Mouse (Mus musculus): ENCODE data around the gene Tulp3.

The Tulp3 gene

DNA sequence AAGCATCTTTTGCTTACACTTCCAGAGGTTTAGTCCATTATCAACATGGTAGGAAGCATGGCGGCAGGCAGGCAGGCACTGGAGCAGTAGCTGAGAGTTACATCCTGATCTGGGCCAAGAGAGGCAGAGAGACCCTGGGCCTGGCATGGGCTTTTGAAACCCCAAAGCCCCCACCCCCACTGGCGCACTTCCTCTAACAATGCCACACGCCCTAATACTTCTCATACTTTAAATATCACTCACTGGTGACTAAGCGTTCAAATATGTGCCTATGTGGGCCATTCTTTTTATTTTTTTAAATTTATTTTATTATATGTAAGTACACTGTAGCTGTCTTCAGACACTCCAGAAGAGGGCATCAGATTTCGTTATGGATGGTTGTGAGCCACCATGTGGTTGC, 10.8 kb upstream of the Tulp3 start:
- POLR2A ChIA-PET, result interaction anchor here in 2 of 4 experiments (1.0 to 1.5 kb wide), 4 partner anchors 14 to 166 kb away, joined by 3 to 4 read pairs (median 4); no protein-coding TSS in a partner anchor
- CTCF ChIA-PET, result interaction anchor here in 1 of 4 experiments (0.6 to 1.2 kb wide), 3 partner anchors 45 to 264 kb away, joined by 3 to 5 read pairs (median 3); no protein-coding TSS in a partner anchor

DNA sequence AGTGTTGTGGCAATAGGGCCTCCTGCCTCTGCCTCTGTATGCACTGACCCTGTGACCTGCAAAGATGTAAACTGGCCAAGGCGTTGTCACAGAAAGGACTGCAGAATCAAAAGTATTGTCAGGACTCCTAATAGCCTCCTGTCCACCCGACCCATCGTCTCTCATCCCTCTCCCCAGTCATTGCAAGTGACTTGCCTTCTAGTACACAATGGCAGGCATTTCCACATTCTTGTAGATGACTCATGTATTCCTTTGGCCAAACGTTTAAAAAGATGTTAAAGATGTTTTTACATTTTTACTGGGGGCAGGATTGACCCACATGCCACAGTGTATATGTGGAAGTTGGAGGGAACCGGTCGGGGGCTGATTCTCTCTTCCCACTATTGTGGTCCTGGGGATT, 9.1 kb upstream of the Tulp3 start:
- POLR2A ChIA-PET, result interaction anchor here (0.6 to 1.7 kb wide), 15 partner anchors 8 to 164 kb away, joined by 3 to 9 read pairs (median 4); partner anchors contain the start of genes Gm44596 (in 1 of the 4), Itfg2 (in 1 of the 4) and Tex52 (in 1 of the 4)
- CTCF ChIA-PET, result interaction anchor here in 3 of 4 experiments (0.6 to 1.4 kb wide), 5 partner anchors 10 to 395 kb away, joined by 3 to 6 read pairs (median 4); partner anchors contain the start of gene Tulp3 (in 1 of the 3)

DNA sequence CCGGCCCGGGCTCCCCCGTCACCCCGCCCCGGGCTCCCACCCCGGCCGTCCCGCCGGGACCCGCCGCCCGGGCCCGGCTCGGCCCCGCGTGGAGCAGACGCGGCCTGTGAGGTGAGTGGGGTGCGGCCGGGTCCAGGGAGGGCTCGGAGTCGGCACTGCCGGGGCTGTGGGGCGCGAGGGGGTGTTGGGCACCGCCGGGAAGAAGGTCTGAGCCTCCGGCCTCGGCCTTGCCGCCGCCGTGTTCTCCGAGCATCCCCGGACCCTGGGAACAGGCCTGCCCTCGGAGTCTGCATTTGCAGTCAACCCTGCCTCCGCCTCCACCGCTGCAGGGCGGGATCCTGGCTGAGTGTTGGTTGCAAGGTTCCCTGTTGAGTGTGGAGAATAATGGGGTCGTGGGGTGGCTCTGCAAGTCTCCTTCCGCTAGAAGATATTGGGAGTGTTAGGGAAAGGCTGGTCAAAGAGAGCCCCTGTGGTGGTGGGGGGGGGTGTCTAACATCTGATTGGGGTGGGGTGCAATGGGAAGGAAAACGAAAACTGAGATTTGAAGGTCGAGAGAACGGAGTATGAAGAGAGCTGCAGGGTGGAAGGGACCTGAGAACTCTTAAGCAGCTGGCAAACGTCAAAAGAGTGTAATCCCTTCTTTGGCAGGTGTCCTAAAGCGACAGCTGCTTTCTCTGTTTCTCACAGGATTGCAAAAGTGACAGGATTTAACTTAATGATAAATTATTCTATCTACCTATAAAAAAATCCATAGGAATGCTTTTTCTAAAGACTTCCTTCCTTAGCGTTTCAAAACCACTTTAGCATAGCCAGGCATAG, 7.6 kb upstream of the Tulp3 start:
- ChIA-PET POLR2A (interaction anchor here in 2 of 4 experiments (0.7 to 1.7 kb wide), 8 partner anchors 8 to 183 kb away, joined by 3 to 6 read pairs (median 3); partner anchors contain the start of genes Gm44596 (in 1 of the 2) and Tex52 (in 1 of the 2)), CTCF (interaction anchor here in 2 of 4 experiments (0.7 kb wide), 2 partner anchors 62 to 102 kb away, joined by 3 to 7 read pairs; no protein-coding TSS in a partner anchor)

DNA sequence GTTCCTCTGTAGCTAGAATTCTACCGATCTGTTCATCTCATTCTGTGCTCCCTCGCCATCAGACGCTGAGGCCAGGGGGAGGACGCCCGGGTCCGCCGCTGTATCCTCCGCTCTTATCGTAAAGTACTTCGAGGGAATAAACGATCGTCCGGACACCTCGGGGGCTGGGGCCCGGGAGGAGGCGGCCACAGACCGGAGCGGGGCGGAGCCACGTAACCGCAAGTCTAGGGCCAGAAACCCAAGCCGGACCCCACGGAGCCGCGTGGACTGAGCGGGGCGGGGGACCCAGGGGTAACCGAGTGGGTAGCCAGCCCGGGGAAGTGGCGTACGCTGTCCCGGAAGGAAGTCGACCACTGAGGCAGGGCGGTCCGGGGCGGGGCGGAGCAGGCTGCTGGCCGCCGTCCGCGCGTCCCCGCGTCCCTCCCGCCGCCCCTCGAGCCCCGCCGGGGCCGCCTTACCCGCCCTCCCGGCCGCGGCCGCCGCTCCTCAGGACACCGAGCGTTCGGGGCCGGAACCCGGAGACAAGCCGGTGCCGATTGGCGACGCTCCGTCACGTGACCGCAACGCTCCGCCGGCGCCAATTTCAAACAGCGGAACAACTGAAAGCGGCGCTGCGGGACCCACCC, 6.8 kb upstream of the Tulp3 start, which contains the start of the genes Rhno1 and Foxm1:
Gene Rhno1 (minus strand): TSS at position 531 of the 626 bp plus-strand sequence.
Gene Foxm1 (plus strand): TSS at position 587 of the 626 bp plus-strand sequence.
- POLR2A ChIA-PET, result interaction anchor here in 2 of 4 experiments (0.8 to 1.7 kb wide), 10 partner anchors 11 to 162 kb away, joined by 3 to 5 read pairs (median 3); no protein-coding TSS in a partner anchor
- CTCF ChIA-PET, result interaction anchor here in 3 of 4 experiments (0.9 to 1.6 kb wide), 4 partner anchors 48 to 162 kb away, joined by 3 to 5 read pairs (median 5); no protein-coding TSS in a partner anchor

DNA sequence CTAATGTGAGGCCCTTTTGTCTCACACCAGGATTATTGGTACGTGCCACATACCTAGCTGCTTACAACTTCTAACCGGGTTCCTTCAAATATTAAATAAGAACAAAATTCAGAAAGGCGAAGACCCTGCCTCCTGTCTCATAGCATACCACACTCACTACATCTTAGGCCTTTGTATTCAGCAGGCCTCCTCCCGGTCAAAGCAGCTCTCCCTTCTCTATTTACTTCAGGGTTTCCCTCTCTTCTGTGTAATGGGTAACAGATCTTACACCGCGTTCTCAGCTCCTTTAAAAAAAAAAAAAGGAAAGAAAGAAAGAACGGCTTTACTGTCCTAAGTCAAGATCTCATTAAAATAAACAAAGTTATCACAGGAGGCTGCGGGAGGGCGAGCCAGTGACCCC, 6.2 kb upstream of the Tulp3 start:
- CTCF ChIA-PET, result interaction anchor here (0.6 to 1.6 kb wide), 6 partner anchors 12 to 161 kb away, joined by 3 to 6 read pairs (median 5); no protein-coding TSS in a partner anchor
- POLR2A ChIA-PET, result interaction anchor here in 3 of 4 experiments (0.6 to 1.7 kb wide), 13 partner anchors 10 to 197 kb away, joined by 3 to 5 read pairs (median 3); no protein-coding TSS in a partner anchor

DNA sequence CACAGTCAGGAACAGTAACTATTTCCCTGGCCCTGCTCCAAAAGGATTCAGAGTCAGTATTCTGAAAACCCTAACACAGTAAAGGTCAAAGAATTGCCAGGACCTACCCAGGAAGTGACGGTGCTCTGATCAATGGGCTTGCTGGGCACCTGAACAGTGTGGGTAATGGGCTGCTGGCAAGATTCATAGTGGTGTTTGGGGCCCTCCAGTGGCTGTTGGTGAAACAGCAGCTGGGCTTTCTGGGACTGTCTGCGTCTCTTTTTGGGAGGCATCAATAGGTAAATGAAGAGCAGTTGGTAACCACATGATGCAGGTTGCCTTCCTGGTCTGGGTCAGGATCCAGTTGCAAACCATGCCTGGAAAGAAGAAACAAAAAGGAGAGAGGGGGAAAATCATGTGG, 3.3 kb upstream of the Tulp3 start:
- CTCF ChIA-PET, result interaction anchor here (0.6 to 1.3 kb wide), 21 partner anchors 9 to 301 kb away, joined by 3 to 12 read pairs (median 4); partner anchors contain the start of gene Tspan9 (in 1 of the 4)
- POLR2A ChIA-PET, result interaction anchor here in 3 of 4 experiments (0.5 to 3.1 kb wide), 13 partner anchors 8 to 158 kb away, joined by 3 to 13 read pairs (median 4); partner anchors contain the start of gene Itfg2 (in 1 of the 3)

DNA sequence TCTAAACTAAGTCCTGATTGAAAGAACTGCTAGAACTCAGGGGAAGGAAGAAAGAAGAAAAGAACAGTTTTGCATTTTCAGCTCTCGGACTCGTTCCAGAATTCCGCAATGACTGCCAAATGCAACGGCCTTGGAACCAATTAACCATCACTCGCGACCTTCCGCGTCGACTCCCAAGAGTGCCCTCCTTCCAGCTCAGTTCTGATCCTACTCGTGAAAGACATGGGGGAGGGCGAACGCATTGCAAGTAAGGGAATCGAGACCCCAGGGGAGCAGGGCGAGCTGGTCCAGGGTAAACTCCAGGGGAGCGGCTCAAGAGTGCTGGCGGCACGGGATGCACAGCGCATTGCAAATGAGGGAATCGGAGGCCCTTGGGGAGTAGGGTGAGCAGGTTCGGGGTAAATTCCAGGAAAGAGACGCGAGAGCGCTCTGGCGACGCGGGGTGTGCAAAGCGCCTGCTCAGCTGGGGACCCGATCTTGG, 410 bp downstream of the Tulp3 start:
- POLR2A ChIA-PET, result interaction anchor here (0.5 to 2.1 kb wide), 28 partner anchors 8 to 446 kb away, joined by 3 to 14 read pairs (median 4); partner anchors contain the start of gene Itfg2 (in 1 of the 4)
- CTCF ChIA-PET, result interaction anchor here (0.5 to 1.3 kb wide), 6 partner anchors 9 to 70 kb away, joined by 3 to 7 read pairs (median 3); partner anchors contain the start of gene Itfg2 (in 1 of the 4)

DNA sequence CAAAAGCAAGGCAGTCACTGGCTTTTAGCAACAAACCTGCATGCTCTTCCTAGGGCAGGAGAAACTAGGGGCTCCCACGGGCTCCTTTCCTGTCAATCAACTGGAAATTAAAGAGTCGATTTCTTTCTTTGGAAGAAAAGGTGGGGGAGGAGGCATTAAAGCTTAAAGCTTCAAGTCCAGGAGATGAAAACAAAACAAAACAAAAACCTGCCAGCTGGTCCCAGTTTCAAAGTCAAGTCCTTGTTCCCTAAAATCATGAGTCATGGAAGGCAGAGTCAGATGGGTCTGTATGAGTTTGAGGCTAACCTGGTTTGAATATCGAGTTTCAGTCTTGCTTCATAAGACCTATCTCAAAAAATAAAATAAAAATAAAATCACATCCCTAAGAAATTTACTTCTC, 1.5 kb downstream of the Tulp3 start:
- ChIA-PET CTCF (interaction anchor here in 1 of 4 experiments (1.2 kb wide), 1 partner anchor 19 kb away, joined by 3 read pairs; no protein-coding TSS in a partner anchor), POLR2A (interaction anchor here in 2 of 4 experiments (1.0 to 2.1 kb wide), 9 partner anchors 18 to 231 kb away, joined by 3 to 14 read pairs (median 5); no protein-coding TSS in a partner anchor)

DNA sequence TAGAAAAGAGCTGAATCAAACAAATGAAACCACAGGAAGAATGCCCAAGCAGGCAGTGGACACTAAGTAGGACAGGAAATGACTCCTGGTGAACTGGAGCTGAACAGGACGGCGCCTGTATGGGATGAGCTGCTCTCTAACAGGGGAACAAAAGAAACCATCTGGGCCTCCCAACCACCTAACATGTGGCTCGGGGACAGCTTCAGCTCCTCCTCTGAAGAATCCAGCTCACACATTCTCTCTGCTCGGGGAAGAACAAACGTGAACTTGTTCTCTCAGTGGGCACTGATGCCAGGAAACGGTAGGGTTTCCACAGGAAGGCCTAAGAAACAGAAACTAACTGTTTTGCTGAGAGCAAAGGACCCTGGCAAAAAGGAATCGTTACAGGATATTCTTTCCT, 5.9 kb downstream of the Tulp3 start:
- CTCF ChIA-PET, result interaction anchor here in 3 of 4 experiments (0.6 to 1.0 kb wide), 5 partner anchors 9 to 23 kb away, joined by 3 to 4 read pairs (median 3); no protein-coding TSS in a partner anchor
- POLR2A ChIA-PET, result interaction anchor here in 2 of 4 experiments (0.7 to 1.7 kb wide), 8 partner anchors 11 to 120 kb away, joined by 3 to 7 read pairs (median 4); no protein-coding TSS in a partner anchor

DNA sequence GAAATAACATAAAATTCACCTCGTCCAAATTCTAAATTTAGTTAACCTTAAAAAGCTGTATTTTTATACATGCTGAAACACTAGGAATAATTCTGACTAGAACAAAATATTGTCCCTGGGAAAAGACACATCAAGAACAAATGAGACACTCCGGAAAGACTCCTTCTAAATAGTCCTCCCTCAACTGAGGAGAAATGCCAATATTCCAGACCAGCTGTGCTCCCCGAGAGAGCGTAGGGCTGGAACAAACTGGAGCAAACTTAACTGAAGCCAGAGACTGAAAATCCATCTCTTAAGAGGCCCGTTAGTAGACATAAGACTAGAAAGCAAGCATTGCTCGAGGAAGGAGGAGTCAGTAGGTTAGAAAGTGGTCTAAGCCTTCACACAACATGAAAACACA, 8.9 kb downstream of the Tulp3 start:
- POLR2A ChIA-PET, result interaction anchor here in 2 of 4 experiments (1.0 to 2.0 kb wide), 6 partner anchors 9 to 83 kb away, joined by 3 to 10 read pairs (median 3); partner anchors contain the start of gene Tulp3 (in 1 of the 2)
- CTCF ChIA-PET, result interaction anchor here in 1 of 4 experiments (1.1 to 1.3 kb wide), 2 partner anchors 12 kb away, joined by 3 read pairs; no protein-coding TSS in a partner anchor

DNA sequence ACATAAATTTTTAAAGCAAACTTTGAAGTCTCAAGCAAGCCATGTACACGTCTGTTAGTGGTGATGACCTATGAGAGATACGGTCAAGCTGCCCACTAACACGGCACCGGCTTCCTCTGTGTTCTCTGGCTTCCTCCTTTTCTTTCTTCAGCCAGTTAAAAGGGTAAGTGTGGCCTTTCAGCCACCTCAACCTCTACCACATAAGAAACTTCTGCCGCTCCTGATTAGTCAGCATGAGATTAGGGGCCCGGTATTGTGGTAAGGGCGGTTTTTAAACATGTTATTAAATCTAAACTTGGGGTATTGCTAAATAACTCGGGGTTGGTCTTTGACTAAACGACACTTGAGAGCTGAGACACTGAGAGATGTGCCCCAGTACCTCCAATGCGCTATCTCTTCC, 10.0 kb downstream of the Tulp3 start:
- ChIA-PET POLR2A (interaction anchor here in 1 of 4 experiments (0.5 kb wide), 1 partner anchor 8 kb away, joined by 3 read pairs; no protein-coding TSS in a partner anchor), CTCF (no interaction called here)

DNA sequence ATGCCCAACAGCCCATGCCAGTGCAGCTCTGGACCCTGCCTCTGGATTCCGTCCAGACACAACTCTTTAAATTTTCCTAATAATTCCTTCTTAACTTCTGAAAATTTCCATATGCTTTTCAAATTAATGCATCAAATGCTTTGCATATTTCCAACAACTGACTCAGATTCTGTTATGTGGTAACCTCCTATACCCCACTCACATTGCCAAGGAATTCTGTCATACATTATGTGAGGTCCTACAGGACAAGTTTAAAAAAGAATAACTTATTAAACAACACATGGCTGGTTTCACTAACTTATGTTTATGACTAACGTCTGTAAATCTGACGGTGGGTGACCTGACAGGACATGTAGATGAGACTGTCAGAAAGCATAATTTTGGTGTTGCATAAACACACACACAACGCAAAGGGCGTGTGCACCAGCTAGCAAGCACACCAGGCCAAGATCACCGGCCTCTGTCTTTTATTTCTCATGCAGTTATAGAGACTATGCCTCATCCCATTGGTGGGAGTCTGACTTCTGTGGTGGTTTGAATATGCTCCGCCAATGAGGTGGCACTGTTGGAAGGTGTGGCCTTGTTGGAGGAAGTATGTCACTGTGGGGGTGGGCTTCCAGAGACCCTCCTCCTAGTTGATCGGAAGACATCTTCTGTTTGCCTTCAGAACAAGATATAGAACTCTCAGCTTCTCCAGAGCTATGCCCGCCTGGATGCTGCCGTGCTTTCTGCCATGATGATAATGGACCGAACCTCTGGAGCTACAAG, 13.5 kb downstream of the Tulp3 start:
- CTCF ChIA-PET, result no interaction called here
- POLR2A ChIA-PET, result interaction anchor here in 3 of 4 experiments (0.6 to 1.5 kb wide), 5 partner anchors 9 to 124 kb away, joined by 3 read pairs; no protein-coding TSS in a partner anchor

DNA sequence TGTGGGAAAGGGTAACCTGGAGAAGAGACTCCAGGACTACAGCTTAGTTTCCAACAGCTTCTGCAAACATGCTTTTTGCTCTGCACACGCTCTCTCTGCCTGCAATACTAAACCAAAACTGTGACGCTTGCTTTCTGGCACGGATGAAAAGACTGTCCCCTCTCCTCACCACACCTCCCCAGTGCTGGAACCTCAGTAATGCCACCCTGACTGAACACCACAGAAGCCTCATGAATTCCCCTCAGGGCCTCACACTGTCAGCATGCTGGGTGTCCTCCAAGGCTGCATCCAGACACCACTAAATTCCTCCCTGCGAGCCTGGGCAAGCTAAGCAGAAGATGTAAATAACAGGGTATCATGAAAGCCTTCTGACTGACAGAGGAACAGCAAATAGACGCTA, 16.8 kb downstream of the Tulp3 start:
- CTCF ChIA-PET, result interaction anchor here in 2 of 4 experiments (0.6 to 1.5 kb wide), 6 partner anchors 11 to 248 kb away, joined by 3 to 4 read pairs (median 3); partner anchors contain the start of gene Tulp3 (in 1 of the 2)
- POLR2A ChIA-PET, result interaction anchor here (0.5 to 2.2 kb wide), 18 partner anchors 8 to 141 kb away, joined by 3 to 6 read pairs (median 3); partner anchors contain the start of gene Itfg2 (in 1 of the 4)

DNA sequence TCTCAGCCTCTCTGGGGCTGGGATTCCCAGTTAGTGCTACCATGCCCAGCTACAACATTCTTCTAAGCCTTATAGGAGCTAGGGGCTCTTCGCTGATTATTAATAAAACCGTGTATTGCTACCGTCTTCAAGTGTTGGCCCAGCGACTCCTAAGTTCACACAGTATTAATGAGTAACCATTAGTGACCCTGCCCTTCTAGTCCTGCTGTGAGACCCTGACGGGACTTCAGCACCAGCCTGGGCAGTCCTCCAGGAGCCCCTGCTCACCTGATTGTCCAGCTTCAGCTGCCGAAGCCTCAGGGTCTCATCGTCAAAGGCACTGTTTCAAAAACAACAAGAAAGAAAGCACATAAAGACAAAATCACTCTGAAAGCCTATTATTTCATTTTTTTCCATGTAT, 18.2 kb downstream of the Tulp3 start:
- POLR2A ChIA-PET, result interaction anchor here (0.6 to 3.3 kb wide), 12 partner anchors 14 to 174 kb away, joined by 3 to 14 read pairs (median 4); partner anchors contain the start of genes Itfg2 (in 2 of the 4) and Tulp3 (in 2 of the 4)
- CTCF ChIA-PET, result interaction anchor here in 2 of 4 experiments (1.2 to 1.8 kb wide), 2 partner anchors 19 to 28 kb away, joined by 3 to 7 read pairs; no protein-coding TSS in a partner anchor

DNA sequence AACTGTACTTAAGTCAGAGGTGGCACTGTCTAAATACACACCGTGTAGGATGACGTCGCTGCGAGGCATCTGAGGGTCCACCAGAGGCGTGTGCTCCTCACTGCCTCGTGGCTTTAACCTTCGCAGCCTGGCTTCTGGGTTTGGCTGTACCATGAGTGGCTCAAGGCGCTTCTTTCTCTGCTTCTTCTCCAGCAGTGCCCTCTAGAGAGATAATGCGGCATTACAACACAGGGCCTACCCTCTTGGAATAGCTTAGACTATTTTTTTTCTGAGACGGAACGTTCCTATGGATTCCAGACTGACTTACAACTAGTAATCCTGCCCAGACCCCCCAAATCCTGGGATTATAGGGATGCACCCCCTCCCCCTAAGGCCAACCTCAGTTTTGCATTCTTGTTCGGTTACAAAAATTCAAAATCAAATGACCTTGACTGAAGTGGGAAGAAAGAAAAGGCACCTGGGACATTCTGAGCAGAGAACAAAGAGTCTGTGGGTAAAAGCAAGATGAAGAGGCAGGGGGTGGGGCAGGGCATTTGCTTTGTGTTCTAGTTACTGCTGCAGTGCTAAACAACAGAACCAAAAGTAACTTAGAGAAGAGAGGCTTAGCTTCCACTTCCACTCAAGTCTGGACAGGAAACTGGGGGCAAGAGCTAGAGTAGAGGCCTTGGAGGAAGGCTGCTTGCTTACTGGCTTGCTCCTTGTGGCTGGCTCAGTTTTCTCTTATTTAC, 21.1 kb downstream of the Tulp3 start:
- ChIA-PET POLR2A (interaction anchor here (0.6 to 3.3 kb wide), 37 partner anchors 9 to 998 kb away, joined by 3 to 13 read pairs (median 4); partner anchors contain the start of gene Tulp3 (in 2 of the 4)), CTCF (interaction anchor here (0.6 to 2.3 kb wide), 35 partner anchors 9 to 617 kb away, joined by 3 to 12 read pairs (median 4); no protein-coding TSS in a partner anchor)

DNA sequence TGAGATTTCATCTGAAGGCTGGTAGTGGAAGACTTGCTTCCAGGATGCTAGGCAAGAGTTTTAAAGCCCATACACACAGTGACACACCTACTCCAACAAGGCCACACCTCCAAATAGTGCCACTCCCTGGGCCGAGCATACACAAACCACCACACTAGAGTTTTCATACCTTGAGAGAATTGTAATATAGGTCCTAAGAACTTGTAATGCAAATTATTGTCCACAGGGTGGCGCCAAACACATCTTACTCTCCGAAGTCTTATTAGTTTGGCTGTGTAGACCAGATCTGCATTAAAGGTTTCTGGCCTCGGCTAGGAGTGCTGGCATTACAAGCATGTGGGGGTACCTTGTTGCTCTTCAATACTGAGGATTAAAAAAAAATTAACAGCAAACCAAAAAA, 37.3 kb downstream of the Tulp3 start:
- ChIA-PET CTCF (interaction anchor here (0.6 to 1.8 kb wide), 19 partner anchors 9 to 1427 kb away, joined by 3 to 8 read pairs (median 4); no protein-coding TSS in a partner anchor), POLR2A (interaction anchor here (0.6 to 3.1 kb wide), 12 partner anchors 9 to 161 kb away, joined by 3 to 9 read pairs (median 4); no protein-coding TSS in a partner anchor)

Data from embryonic stem cell, embryonic (primary cell).